Mouse (Mus musculus) layer of hippocampus, adult 9-11 months (tissue): ENCODE results near the gene Fbxo9.
"Not testable (repeated sequence)": the region's sequence is repeated elsewhere in the genome, so short reads cannot be mapped to it uniquely, and the experiment has no call there.

Experiments
- DNase-seq: peaks from one replicate; pipeline ENCODE4 v3.0.0; 2022

Gene Fbxo9

DNA sequence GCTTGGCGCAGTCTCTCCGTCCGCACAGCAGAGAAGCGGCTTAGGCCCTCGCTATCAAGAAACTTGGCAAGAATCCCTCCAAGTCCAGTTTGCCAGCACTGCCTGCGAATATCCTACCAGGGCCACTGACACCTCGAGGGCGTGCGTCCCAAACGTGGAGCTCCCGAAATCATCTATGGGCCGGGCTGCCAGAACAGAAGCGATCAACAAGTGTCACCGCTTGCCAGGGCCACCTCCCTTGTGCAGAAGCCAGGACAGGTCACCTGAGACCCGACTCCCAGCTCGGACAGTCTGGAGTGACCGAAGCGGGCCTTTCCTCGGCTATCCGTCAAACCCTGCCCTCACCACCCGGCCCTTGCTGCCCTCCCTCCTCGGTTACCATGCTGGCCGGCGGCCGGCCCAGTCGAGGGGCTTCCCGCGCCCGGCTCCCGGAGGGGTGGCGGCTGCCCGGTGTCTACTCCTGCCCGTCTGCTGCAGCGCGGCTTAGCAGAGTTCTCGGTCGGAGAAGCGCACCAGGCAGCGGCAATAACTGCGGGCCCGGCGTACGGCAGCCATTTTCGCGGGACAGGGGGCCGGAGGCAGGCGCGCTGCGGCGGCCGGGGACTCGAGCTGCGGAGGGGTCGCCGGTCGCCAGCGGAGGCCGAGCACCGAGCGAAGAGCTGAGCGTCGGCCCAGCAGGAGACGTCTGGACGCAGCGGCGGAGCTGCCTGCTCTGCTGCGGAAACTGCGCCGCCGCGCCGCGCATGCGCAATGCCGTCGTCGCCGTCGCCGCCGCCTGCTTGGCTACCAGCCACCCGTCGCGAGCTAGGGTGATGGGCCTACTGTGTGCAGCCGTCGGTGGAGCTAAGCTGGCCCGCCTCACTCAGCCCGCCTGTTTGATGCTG, 711 bp downstream of the Fbxo9 start:
- DNase-seq, result peak; percentile 71

DNA sequence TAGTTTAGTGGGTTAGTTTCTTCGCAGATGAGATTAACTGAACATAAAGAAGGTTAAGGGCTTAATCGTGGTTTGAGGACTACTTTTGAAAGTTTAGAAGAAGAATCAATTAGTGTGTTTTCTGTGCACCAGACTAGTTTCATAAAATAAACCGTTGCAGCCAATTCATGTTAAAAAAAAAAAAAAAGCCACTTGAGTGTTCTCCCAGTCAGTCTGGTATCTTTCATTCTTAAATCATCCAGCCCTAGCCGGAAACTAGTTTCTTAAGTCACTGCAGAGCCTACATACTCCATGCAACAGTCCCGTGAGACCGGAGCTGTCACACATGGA, 1.3 kb downstream of the Fbxo9 start:
- DNase-seq, result no peak

DNA sequence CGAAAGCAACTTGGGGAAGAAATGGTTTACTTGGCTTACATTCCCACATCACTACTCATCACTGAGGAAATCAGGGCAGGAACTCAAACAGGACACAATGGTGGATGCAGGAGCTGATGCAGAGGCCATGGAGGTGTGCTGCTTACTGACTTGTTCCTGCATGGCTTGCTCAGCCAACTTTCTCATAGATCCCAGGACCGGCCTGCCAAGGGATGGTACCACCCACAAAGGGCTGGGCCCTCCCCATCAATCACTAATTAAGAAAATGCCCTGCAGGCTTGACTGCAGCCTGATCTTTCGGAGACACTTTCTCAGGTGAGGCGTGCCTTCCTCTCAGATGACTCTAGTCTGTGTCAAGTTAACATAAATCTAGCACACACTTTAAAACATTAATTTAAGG, 2.0 kb downstream of the Fbxo9 start:
- no peak for DNase-seq

DNA sequence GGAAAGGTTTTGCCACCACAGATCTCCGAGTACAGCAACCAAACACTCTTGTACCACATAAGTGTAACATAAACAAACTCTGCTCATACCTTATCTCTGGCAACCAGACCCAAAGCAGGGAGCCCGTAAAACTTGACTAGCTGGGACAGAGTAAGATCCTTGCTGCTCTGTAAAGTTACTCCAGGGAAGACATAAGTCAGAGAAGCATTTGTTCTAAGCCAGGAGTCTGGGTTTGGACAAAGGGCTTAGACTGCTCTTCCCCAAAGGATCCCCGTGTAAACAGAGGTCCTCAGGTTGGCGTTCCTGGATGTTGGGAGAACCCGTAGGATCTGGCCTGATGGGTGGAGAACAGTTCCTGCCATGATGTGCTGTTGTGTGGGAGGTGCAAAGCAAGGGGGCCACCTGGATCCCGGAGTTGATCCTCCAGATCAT, 3.3 kb downstream of the Fbxo9 start:
- no peak for DNase-seq

DNA sequence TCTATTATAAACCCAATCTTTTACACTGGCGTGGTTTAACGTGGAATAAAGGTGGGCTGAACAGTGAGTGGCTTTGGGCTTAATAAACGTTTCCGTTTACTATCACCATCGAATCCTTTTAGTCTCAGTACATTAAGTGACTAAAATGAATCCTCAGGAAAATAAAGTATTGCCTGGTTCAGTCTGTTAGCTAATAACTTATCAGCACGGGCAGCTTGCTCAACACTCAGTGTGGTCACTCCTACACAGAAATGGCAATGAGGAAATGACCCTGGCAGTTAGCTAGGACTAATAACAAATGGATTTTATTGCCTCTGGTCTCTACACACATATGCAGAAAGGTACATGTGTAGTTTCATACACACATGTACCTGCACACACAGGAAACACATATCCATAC, 3.9 kb downstream of the Fbxo9 start:
- no peak for DNase-seq

DNA sequence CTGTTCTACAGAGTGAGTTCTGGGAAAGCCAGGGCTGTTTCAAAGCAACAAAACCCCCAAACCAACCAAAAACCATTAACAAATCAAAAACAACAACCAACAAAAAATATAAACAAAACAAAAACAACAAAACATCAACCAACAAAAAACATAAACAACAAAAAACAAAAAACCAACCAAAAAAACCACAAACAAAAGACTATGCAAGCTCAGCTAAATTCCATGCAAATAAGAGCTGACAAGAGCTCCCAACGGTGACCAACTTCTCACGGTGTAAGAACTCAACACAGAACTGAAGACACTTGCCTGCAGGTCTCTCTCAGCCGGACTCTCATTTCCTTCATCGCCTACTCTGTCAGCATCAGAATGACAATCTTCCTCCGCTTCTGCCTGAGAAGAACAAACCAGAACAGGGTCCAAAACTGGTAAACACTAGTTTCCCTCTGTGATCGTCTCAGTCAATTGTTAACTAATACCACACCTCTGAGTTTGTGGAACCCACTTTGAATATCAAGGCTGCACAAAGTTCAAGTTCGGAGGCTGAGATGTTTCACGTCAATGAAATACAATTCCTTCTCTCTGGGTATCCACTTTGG, 4.8 kb downstream of the Fbxo9 start:
- DNase-seq, result no peak

DNA sequence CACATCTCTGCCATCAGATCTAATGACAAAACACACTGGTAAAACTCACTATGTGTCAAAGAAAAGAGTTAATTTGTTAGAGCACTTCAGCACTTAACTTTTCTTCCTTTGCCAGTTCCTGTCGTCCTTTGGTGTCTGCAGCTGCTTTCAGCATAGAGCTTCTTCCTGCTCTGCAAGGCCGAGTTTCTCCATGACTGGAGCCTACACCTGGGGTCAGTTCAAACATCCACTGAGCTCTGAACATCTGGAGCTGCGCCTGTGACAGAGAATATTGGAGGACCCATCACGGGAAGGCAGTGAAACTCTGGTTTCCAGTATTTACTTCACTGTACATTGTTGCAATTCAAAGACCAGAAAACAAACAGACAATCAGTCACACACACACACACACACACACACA, 7.4 kb downstream of the Fbxo9 start:
- no peak for DNase-seq

DNA sequence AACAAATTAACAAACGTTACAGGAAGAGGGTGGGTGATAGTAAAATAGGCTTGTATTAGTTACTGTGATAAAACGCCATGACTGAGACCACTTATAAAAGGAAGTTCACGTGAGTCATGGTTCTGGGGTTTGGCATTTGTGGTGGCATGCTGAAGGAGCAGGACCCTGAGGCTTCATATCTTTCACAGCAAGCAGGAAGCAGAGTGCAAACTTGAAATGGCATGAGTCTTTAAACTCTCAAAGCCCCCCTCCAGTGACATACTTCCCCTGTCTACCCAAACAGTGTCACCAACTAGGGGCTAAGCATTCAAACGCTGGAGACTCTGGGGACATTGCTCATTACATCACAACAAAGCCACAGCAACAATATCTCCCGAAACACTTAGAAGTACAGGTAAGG, 7.9 kb downstream of the Fbxo9 start:
- DNase-seq, result no peak

DNA sequence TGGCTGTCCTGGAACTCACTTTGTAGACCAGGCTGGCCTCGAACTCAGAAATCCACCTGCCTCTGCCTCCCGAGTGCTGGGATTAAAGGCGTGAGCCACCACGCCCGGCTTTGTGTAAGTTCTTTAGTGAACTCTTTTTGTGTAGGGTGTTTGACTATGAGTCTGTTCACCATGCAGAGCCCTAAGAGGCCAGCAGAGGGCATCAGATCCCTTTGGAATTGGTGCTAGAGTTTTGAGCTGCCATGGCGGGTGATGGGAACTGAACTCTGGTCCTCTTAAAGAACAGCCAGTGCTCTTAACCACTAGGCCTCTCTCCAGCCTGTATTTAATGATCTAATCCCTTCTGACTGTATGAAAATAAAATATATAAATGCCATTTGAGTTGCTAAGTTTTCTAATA, 12.5 kb downstream of the Fbxo9 start:
- DNase-seq, result no peak

DNA sequence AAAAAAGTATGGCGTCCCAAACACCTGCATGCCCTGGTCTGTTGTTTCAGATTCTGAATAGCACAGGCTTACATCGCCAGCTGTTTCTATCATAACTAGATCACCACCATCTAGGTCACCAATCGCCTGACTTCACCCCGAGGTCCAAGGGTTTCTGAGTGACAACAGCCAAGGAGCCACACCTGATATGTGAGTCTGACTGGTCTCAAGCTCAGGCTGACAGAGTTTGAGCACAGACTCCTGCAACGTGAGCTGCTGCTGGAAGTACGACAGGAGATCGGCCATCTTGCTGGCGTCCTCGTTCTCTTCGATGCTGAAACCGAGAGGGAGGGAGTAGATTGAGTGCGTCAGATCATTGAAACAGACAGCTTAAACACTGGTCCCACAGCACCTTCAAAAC, 13.2 kb downstream of the Fbxo9 start:
- DNase-seq, result no peak

DNA sequence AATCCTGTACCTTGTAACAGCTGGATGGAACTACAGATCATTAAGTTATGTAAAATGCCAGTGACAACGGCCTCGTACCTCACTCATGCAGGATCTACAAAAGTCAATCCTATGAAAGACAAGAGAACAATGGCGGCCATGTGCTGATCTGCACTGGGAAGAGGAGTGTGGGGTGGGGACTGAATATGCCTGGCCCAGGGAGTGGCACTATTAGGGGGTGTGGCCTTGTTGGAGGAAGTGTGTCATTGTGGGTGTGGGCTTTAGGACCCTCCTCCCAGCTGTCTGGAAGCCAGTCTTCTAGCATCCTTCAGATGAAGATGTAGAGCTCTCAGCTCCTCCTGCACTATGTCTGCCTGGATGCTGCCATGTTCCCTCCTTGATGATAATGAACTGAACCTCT, 18.3 kb downstream of the Fbxo9 start:
- DNase-seq, result no peak

DNA sequence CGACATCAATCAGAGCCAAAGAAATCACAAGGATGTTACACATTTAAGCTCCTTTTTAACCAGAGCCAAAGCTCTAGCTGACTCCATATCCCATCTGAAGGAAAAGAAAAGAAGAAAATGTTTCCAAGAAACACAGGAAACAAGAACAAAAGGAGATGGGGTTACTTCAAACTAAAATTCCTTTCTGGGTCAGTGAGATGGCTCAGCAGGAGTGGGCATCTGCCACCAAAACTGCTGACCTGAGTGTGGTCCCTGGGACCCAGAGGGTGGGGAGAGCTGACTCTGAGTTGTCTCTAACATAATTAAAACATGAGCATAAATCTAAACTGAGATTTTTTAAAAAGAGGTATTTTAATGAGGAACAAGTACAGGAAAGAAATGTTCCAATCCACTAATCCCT, 19.0 kb downstream of the Fbxo9 start:
- DNase-seq, result no peak

DNA sequence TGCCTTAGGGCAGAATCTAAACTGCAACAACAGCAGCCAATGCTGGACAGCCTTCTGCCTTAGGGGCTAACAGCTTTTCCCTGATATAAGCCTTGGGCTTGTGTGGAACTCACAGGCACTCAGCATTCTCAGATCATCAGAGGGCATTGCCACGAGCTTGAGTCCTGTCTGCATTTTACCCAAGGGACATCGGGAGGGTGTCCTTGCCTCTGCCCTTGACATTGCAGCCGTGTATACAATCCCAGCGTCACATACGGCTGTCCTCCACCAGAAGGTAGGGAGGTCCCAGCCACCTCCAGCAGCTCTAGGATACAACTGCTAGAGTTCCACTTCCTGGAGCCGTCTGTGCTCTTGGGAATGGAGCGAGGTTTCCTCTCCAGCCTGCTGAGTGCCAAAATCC, 19.9 kb downstream of the Fbxo9 start:
- DNase-seq, result no peak

DNA sequence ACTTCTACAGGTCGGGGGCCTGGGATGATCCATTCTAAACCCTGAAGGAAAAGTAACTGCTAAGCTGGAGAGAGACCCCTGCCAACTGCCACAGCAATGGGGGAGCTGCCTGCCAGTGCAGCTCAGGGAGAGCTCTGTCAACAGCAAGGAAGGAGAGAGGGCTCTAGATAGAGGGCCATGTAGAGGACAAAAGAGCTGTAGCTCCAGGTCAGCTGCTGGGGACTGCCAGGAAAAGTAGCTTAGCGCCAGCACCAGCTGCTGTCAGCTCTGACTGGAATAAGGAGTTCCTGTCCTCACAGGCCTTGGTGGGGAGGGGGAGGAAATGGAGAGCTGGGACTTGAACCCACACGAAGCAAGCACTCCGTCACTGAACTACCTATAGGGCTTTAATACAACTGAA, 20.3 kb downstream of the Fbxo9 start:
- DNase-seq, result no peak

DNA sequence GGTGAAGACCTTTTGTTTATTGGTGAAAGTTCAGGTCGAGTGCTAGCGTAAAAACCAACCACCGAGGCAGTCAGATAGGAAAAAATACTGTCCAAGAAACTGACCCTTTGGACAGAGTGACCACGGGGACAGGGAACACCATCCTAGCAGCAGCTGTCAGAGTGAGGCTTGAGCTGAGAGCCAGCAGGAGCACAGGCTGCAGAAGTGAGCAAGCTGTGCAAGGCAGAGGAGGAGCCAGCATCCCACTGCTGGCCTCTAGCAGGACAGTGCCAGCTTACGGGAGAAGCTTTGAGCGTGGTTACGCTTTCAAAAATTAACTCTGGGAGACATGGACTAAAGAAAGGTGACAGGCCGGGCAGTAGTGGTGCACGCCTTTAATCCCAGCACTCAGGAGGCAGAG, 21.1 kb downstream of the Fbxo9 start:
- DNase-seq, result no peak

DNA sequence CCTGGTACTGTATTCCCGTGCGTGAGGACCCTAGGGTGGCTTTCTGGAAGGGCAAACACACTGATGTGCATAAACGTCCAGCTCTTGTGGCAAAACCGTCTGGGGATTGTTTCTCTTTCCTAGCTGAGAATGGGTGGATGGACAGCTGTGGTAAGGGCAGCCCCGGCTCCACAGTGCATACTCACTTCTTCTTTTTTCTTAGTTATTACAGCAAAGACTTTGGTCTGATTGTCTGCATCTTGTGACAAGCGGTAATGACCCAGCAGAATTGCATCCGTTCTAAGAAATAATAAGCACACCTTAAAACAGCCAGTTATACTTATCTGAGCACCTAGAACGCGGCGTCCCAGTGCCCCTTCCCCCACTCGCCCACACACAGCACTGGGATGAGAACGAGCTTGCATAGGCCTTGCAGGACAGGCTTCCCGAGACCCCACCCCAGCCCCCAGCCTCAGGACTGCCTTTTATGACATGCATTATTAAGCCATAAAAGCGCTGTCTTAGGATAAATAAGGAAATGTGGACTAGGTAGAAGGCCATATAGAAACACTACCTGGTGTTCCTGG, 23.1 kb downstream of the Fbxo9 start:
- no peak for DNase-seq

DNA sequence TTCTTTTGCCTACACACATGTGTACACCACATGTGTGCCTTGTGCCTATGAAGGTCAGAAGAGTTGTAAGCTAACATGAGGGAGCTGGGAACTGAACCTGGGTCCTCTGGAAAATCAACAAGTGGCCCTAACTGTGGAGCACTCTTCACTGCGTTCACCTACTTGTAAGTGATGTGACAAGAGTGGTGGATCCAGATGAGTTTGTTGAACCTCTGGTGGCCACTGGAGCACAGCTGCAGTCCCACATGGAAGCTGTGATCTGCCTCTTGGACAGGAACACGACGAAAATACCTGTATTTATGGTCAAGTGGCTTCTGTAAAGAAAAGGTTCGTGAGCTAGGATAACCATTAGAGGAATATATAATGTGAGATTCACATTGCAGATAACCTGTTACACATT, 24.5 kb downstream of the Fbxo9 start:
- DNase-seq, result no peak

DNA sequence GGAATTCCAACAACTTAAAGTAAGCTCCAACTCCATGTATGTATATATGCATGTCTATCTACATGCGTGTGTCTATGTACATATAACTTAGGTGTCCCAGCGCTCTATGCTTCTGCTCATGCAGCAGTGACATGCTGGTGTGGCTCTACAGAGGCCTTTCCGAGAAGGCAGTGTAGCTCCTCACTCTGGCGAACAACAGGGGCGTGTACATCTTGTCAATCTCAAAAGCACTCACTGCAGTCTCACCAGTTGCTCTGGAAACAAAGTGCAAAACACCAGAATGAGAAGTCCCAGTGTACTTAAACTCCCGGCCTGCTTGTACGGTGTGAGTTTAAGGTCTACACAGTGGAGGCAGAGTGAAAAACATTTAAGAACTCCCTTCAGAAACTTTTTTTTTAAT, 27.0 kb downstream of the Fbxo9 start:
- no peak for DNase-seq

DNA sequence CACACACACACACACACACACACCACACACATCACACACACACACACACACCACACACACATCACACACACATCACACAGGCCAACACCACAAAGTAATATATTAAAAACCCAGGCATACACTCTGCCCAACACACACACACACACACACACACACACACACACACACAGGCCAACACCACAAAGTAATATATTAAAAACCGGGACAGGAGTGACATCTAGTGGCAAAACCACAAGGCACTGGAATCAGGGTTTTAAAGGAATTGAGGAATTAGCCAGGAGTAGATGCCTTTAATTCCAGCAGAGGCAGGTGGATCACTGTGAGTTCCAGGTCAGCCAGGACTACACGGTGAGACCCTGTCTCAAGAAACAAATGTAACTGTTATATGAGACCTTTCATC, 30.6 kb downstream of the Fbxo9 start:
- no peak for DNase-seq

DNA sequence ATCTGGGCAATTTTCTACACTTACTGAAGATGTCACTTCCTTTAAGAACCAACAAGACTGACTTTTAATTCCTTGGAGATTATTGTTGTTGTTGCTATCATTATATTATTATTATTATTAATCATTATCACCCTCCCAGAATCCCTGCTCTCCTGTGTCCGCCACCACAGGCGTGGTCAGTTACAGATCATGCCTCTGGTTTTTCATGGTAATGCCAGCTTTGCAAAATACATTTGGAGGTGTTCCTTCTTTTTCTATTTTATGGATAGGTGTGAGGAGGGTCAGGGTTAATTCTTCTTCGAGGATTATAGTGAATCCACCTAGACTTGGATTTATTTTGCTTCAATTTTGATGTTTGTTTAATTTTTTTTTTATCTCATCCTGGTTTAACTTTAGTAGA, 33.6 kb downstream of the Fbxo9 start:
- no peak for DNase-seq

DNA sequence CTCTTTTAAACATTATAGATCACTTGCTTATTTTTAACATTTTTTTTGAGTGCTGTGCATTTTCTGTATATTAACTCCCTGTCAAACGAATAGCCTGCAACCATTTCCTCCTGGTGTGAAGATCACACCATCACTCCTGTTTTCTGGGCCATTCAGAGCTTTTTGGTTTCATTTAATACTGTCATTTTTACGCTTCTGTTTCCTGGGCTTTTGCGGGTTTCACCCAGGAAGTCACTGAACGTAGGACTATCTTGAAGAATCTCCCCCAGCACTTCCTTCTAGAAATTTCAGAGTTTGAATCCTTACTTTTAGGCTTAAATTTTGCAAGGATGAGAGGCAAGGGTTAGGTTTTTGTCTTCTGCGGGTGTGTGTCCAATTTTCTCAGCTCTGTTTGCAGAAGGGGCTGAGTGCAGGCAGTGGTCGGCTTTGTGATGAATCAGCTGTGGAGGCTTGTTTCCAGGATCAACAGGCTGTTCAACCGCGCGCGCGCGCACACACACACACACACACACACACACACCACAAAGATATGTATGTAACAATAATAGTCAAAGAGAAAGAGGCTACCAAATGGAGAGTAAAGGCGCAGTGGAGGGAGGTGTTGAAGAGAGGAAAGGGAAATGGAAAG, 35.0 kb downstream of the Fbxo9 start:
- DNase-seq, result no peak

DNA sequence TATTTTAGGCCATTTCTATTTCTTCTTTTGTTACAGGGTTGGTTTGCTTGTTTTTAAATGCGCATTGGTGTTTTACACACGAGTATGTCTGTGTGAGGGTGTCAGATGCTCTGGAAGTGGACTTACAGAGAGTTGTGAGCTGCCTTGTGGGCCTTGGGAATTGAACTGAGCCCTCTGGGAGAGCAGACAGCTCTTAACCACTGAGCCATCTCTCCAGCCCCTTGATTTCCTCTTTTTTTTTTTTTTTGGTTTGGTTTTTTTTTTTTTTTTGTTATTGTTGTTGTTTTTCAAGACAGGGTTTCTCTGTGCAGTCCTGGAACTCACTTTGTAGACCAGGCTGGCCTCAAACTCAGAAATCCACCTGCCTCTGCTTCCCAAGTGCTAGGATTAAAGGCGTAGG, 35.6 kb downstream of the Fbxo9 start:
- not testable (repeated sequence) for DNase-seq

DNA sequence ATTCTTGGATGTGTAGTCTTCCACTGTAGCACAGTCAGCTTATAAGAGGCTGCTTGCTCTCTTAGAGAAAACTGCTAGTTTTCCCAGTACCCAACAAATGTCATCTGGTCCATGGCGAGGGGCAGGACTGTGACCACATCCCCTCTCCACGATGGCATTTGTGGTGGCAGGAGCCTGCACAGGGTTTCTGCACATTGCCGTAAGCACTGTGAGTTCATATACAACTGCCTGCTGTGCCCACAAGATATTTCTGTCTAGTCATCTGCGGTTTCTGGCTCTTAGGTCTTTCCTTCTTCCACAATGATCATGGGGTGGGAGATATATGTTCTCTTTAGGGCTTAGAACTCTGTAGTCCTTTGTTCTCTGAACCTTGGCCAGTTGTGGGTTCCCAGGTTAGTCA, 37.2 kb downstream of the Fbxo9 start:
- DNase-seq, result no peak

DNA sequence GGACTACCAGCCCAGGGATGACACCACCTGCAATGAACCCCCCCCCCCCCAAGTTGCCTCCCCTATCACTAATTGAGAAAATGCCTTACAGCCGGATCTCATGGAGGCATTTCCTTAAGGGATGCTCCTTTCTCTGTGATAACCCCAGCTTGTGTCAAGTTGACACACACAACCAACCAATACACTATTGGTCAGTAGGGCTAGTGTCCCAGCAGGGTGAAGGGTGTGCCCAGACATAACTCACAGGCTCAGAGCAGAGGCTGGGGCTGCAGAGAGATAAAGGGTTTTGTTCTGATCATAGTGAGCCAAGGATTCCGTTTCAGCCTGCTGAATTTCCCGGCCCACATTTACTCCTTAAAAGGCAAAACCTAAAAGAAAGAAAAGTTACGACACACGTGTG, 38.4 kb downstream of the Fbxo9 start:
- DNase-seq, result no peak
